Mouse (Mus musculus) olfactory bulb, adult 2 months (tissue): ENCODE data around the gene Spata2l.
A peak's percentile ranks its signal among the peaks of the same experiment; 100 is the strongest.

ENCODE experiments used
- CTCF ChIP-seq: fragments of 200-500 bp; IDR thresholded peaks from 2 replicates; pipeline ENCODE4 v1.5.1; 2012; ENCODE audit warnings: low read depth, mild to moderate bottlenecking, low read length, moderate library complexity; ENCODE audit not compliant: insufficient read depth
- POLR2A ChIP-seq: fragments of 200-500 bp; IDR thresholded peaks from 2 replicates; pipeline ENCODE4 v1.6.1; 2012; ENCODE audit warnings: mild to moderate bottlenecking, low read depth, low read length, moderate library complexity; ENCODE audit not compliant: insufficient read depth

DNA sequence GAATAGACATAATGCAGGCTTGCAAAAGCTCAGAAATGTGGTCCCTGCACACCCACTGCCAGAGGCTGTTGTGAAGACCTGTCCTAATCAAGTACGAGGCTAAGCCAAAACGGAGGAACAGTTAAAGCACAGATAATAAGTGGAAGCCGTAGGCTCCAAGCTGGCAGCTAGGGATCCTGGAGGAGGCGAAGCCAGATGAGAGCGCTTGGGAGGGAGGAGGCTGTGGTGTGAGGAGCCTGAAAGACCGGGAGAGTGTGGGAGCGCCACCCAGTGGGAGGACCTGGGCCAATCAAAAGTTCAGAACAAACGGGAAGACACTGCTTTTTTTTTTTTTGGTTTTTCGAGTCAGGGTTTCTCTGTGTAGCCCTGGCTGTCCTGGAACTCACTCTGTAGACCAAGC lies 45.4 kb downstream of the Spata2l start:
- TF ChIP-seq CTCF, result peak; percentile 52; the same call in 1 of the 2 replicates
- no peak for TF ChIP-seq POLR2A
